Mouse (Mus musculus): ENCODE results near the gene Olfr1009. TPM values are rescaled to one million over a fixed set of nuclear protein-coding genes. Genes with fewer than 3 reads are reported as not detected.
"Not testable (repeated sequence)": the region's sequence is repeated elsewhere in the genome, so short reads cannot be mapped to it uniquely, and the experiment has no call there.

Gene Olfr1009
- total RNA-seq (2021) = not detected

DNA sequence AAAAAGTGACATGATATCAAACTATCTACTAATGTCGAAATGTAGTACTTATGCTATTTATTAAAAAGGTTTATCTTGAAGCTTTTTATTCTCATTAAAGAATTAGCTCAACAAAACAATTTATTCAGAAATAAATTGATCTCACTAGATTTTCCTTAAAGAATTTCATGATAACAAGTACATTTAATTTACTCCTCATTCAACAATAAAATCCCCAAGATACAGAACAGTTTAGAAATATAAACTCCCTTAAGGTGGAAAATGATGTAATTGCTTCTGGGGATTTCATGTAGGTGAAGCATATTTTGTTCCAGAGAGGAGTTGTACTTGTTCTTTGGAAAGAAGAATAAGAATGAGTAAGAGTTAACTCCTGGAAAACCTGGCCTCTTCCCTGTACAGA is at the start of gene Olfr1009:
Gene Olfr1009, plus strand, starts transcription at position 301 of the 400 bp plus-strand sequence.
- DNase-seq = no peak
- intact Hi-C loops (cut with DNase I) = no loop called here

DNA sequence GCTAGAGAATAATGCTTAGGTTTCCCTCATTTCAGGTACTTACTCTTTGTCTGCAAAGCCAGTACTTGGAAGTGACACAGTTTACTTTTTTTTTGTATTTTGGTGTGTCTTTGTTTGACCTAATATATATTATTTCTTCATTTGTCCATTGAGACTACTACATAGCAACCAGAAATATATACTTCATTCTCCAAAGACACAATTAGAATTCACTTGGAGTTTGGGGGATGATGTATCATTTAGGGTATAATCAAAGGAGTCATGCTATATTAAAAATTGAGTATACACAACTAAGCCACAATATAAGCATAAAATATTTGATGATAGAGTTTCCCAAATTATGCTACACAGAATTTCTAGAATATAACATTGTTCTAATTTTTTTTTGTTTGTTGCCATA is 36.6 kb upstream of the Olfr1009 start, which contains the start of gene Olfr1006:
Gene Olfr1006, minus strand, starts transcription at position 101 of the 400 bp plus-strand sequence.
- intact Hi-C loops (cut with DNase I) = no loop called here

DNA sequence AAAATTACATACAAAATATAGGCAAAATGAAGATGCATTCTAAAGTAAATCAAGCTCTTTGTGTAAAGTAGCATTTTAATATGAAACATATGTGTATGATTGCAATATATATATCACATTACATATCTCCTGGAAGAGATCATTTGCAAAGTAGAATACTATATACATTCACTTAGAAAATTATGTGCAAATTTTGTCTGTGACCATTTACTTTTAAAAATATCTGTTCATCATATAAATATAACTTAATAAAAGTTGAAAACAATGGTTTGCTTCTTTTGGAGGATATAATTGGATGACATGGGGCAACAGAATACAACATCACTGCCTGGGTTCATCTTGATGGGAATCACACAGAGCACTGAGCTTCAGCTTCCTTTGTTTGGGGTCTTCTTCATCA is 26.1 kb upstream of the Olfr1009 start, which contains the start of gene Olfr1008:
Gene Olfr1008, plus strand, starts transcription at position 301 of the 400 bp plus-strand sequence.
- no peak for DNase-seq
- intact Hi-C loops (cut with DNase I) = no loop called here

More for the DNA sequence above, 36.6 kb upstream of the Olfr1009 start, which contains the start of gene Olfr1006:
- DNase-seq = no peak

DNA sequence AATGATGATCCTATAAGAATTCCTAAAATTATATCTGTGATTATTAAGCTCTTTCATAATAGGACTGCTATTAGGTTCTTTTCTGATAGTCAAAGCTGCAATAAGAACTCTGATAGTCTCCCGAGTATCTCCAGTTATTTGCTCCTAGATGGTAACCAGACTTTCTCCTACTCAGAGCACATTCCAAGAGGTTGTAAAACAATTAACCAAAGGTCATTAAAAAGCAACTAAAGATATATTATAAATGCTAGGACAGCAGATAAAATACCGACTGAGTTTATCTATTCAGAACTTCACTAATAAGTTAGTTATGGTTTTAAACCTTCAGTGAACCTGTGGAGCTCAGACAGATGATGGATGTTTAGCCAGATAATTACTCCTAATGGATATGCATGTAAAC is 4.5 kb upstream of the Olfr1009 start:
- intact Hi-C loops (cut with DNase I); DNase-seq: not testable (repeated sequence)

DNA sequence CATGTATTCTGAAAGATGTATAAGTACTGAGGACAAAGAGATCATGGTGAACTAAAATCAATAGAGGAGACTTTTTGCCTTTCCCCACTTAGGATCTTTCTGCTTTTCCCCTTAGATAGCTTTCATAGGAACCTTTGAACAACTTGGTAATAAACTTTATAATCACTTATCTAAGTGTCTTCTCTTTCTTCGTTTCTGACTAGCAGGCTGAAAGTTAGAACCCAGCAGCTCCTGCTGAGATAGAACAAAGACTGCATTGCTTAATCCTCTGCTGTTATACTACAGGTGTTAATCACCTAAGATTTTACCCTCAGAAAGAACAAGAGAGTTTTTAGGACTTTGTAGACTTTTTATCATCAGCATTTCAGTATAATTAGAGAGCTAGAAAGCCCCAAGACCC is 4.1 kb upstream of the Olfr1009 start:
- DNase-seq = no peak
- intact Hi-C loops (cut with DNase I) = no loop called here

DNA sequence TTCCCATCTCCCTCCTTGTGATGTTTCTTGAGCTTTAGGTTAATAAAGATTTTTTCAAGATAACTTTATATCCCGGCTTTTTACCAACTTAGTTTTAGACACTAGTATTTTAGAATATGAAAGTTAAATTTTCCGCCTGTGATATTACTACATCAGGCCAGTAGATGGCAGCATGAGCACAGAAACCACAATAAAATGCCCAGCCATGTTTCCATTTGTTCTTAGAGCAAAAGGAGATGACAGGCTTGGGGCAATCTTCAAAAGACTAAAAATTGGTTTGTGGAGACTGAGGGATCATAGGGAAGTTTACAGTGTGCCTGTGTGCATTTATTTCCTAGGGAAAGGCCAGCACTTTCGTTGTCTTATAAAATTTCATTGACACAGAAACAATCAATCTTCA is 10.6 kb downstream of the Olfr1009 start:
- intact Hi-C loops (cut with DNase I) = loop anchor here (2.0 kb wide), 1 partner anchor 739 kb away; no protein-coding TSS in a partner anchor
- DNase-seq = peak; percentile 6

DNA sequence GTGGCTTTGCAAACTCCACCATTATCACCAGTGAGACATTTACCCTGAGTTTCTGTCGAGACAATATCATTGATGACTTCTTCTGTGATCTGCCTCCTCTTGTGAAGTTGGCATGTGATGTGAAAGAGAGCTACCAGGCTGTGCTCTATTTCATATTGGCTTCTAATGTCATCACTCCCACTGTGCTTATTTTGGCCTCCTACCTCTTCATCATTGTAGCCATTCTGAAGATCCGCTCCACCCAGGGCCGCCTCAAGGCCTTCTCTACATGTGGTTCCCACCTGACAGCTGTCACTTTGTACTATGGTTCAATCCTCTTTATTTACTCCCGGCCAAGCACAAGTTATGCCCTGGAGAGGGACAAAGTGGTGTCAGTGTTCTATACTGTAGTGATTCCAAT is 38.6 kb downstream of the Olfr1009 start:
- DNase-seq = peak; percentile 27
- intact Hi-C loops (cut with DNase I) = no loop called here

DNA sequence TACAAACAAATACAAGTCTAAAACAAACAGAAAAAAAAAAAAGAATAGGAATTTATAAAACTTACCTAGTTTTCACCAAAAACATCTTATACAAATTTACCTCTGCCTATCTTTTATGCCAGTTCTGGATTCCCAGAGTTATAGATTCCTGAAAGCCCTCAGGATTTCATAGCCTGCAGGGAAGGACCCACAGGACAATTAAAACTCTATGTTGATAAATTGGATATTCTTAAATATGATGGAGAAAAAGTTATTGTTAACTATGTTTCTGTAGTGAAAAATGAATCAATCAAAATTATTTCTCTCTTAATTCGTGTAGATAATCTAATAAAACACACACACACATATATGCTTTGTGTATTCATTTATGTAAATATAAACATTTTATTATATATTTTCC is 47.4 kb downstream of the Olfr1009 start, which contains the start of gene Olfr1012:
Gene Olfr1012, minus strand, starts transcription at position 101 of the 400 bp plus-strand sequence.
- intact Hi-C loops (cut with DNase I) = no loop called here
- DNase-seq = no peak

DNA sequence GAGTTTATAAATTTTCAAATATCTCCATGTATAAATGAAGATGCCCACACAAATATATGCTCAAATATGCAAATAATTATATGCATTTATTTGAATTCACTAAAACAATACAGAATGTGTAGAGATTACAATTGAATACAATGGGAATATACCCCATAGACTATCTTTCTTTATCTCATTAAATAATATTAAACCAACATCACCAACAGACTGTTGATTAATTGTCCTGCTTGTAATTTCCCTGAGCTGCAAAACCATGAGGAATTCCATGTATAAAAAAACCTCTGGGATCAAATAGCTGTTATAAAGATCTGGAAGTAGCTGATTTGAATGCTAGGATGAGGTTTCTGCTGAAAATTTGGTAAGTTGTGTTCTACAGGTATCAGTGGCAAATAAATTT is 51.6 kb downstream of the Olfr1009 start, which contains the start of gene Olfr1013:
Gene Olfr1013, plus strand, starts transcription at position 301 of the 400 bp plus-strand sequence.
- no peak for DNase-seq
- intact Hi-C loops (cut with DNase I) = no loop called here

DNA sequence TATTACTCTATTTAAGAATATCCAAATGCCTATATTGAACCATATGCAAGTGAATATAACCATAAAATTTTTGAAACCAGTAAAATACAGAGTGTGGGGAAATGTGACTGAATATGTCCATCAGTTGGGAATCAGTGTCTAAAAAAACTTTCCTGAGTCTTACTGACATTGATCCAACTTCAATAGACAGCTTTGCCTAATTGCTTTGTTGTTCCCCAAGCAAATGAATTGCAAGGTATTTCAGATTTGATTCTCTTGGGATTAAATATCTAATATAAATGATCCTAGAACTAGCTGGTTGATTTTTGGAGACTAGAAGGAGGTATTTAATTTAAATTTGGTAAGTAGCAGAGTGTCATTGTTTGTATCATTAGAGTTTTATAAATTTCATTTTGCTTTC is 57.2 kb downstream of the Olfr1009 start, which contains the start of gene Olfr1014:
Gene Olfr1014, plus strand, starts transcription at position 301 of the 400 bp plus-strand sequence.
- intact Hi-C loops (cut with DNase I) = no loop called here
- DNase-seq = no peak

Other genes starting within 250 kb of the Olfr1009 start
- gene 4833423E24Rik, start 196.4 kb upstream of the Olfr1009 start, total RNA-seq (2021) = under 1 TPM; 0.24 to 0.38 TPM
- gene Olfr996, start 136.2 kb upstream of the Olfr1009 start, total RNA-seq (2021) = not detected
- not detected for gene Olfr998, start 126.5 kb upstream of the Olfr1009 start, total RNA-seq (2021)
- gene Olfr1000, start 103.5 kb upstream of the Olfr1009 start, total RNA-seq (2021) = not detected
- not detected for gene Olfr1002, start 64.7 kb upstream of the Olfr1009 start, total RNA-seq (2021)
- not detected for gene Olfr154, start 51.0 kb upstream of the Olfr1009 start, total RNA-seq (2021)
- not detected for gene Olfr1006, start 36.7 kb upstream of the Olfr1009 start, total RNA-seq (2021)
- gene Olfr1008, start 26.0 kb upstream of the Olfr1009 start, total RNA-seq (2021) = not detected
- gene Olfr1012, start 47.3 kb downstream of the Olfr1009 start, total RNA-seq (2021) = not detected
- gene Olfr1013, start 51.7 kb downstream of the Olfr1009 start, total RNA-seq (2021) = not detected
- not detected for gene Olfr1014, start 57.3 kb downstream of the Olfr1009 start, total RNA-seq (2021)
- not detected for gene Olfr1015, start 66.6 kb downstream of the Olfr1009 start, total RNA-seq (2021)
- not detected for gene Olfr1016, start 87.1 kb downstream of the Olfr1009 start, total RNA-seq (2021)
- not detected for gene Olfr1018, start 103.1 kb downstream of the Olfr1009 start, total RNA-seq (2021)
- gene Olfr1019, start 130.1 kb downstream of the Olfr1009 start, total RNA-seq (2021) = not detected
- gene Olfr1020, start 131.6 kb downstream of the Olfr1009 start, total RNA-seq (2021) = not detected
- gene Olfr1022, start 153.2 kb downstream of the Olfr1009 start, total RNA-seq (2021) = not detected
- not detected for gene Olfr1023, start 170.2 kb downstream of the Olfr1009 start, total RNA-seq (2021)
- gene Olfr1024, start 189.6 kb downstream of the Olfr1009 start, total RNA-seq (2021) = not detected
- not detected for gene Olfr1025-ps1, start 199.8 kb downstream of the Olfr1009 start, total RNA-seq (2021)
- gene Olfr1026, start 206.1 kb downstream of the Olfr1009 start, total RNA-seq (2021) = not detected
- not detected for gene Olfr1028, start 235.0 kb downstream of the Olfr1009 start, total RNA-seq (2021)